ENCODE assay signal across 15 mouse cellular contexts in the genomic region with DNA sequence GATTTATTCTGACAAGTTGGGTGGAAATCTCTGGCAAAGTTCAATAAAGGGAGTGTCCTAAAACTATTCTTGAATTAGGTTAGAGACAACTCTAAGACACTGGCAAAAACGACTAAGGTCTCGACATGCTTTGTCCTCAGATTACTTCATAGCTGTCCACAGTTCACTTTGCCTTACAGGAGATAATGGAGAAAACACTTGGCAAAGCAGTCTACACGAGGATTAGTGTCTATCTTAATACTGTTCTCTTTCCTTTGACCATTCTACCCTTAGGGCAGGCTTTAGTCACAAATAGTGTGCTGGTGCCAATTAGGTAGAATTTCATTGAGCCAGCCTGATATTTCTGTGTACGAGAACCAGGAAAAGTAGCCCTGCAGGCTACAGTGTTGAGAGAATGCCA. TPM values are rescaled to one million over a fixed set of nuclear protein-coding genes. Genes with fewer than 3 reads are reported as not detected.
DNase-seq lines count a peak whose midpoint lies in the region; ATAC-seq and TF ChIP-seq lines count a peak whose summit lies in the region.
"Had no signal": no experiment of that assay in that cellular context is flagged by ENCODE, and none has a peak within 500 bp of the region (broad histone marks: within the 10 kb centered on the region; RNA-seq: fewer than 3 reads in every experiment).

No protein-coding gene starts in this region.

- peak overlapping the region; percentile 3 for H3K4me3 ChIP-seq in gastrocnemius, adult 2 months
- no peak overlapping the region for H3K4me3 ChIP-seq in layer of hippocampus, adult 2 months
- H3K4me3 ChIP-seq in hindbrain, embryonic 13.5 days, result no peak overlapping the region
- H3K4me3 ChIP-seq: embryonic facial prominence, embryonic 15.5 days had no signal

- H3K4me1 ChIP-seq in hindbrain, embryonic 13.5 days (replicated peaks), result 0 out of 2 replicates have a peak, but pooled peaks cover 7% of the 10 kb centered on the region

- no peak for DNase-seq in gastrocnemius, adult 2 months
- DNase-seq in gastrocnemius, adult 8-10 months (ENCODE audit: low spot score in 2 of 2), result no peak
- no peak for DNase-seq in layer of hippocampus, adult 2 months (ENCODE audit: low spot score in 2 of 2)
- no peak for DNase-seq in layer of hippocampus, postnatal 25 days (ENCODE audit: extremely low spot score in 1 of 2, low spot score in 1 of 2)
- DNase-seq in retina, postnatal 1 day, result peak; percentile 14
- DNase-seq in retina, embryonic 14.5 days (ENCODE audit: low spot score), result no peak
- DNase-seq: cerebellum, adult 18-20 months; heart, postnatal 10 days; layer of hippocampus, adult 9-11 months; lung, embryonic 14.5 days; right cerebral cortex, postnatal 25 days had no signal

- 73% methylated on average over 4 of the region's 4 CpGs for WGBS in hindbrain, embryonic 13.5 days

- no peak overlapping the region for H3K9ac ChIP-seq in hindbrain, embryonic 13.5 days
- H3K9ac ChIP-seq: embryonic facial prominence, embryonic 15.5 days; lung, embryonic 14.5 days had no signal

- H3K27me3 ChIP-seq in hindbrain, embryonic 13.5 days, result no peaks in the 10 kb centered on the region
- H3K27me3 ChIP-seq: embryonic facial prominence, embryonic 15.5 days had no signal

- ATAC-seq in granulocyte monocyte progenitor cell, adult 5-6 weeks (replicated peaks; ENCODE audit: poor library complexity, severe bottlenecking), result no peak
- ATAC-seq in hindbrain, embryonic 13.5 days (ENCODE audit: low FRiP score), result no peak
- ATAC-seq: activated CD4-positive, CD25-positive, alpha-beta regulatory T cell, adult 4 months had no signal

- no peaks in the 10 kb centered on the region for H3K36me3 ChIP-seq in hindbrain, embryonic 13.5 days
- H3K36me3 ChIP-seq: embryonic facial prominence, embryonic 15.5 days had no signal

- peak overlapping the region; percentile 91 for H3K27ac ChIP-seq in gastrocnemius, adult 2 months
- peak overlapping the region; percentile 78 for H3K27ac ChIP-seq in layer of hippocampus, adult 2 months
- H3K27ac ChIP-seq in hindbrain, embryonic 13.5 days, result no peak overlapping the region
- H3K27ac ChIP-seq: embryonic facial prominence, embryonic 15.5 days had no signal

- intact Hi-C loops in gastrocnemius, adult 2 months (cut with DNase I), result no loop called here

- no peak overlapping the region for H3K4me2 ChIP-seq in hindbrain, embryonic 13.5 days
- H3K4me2 ChIP-seq: embryonic facial prominence, embryonic 15.5 days; lung, embryonic 14.5 days had no signal

- no peaks in the 10 kb centered on the region for H3K9me3 ChIP-seq in hindbrain, embryonic 13.5 days
- H3K9me3 ChIP-seq: embryonic facial prominence, embryonic 15.5 days had no signal

- TF ChIP-seq CTCF in gastrocnemius, adult 2 months (IDR thresholded peaks at IDR 0.05), result no peak
- no peak for TF ChIP-seq CTCF in layer of hippocampus, adult 2 months (conservative IDR thresholded peaks at IDR 0.05)

RNA-seq across cellular contexts. Expression of a gene that starts 22.5 kb away (rescaled TPM):
- 10 to 100 TPM; 65.3 to 77.3 TPM for total RNA-seq in gastrocnemius, adult 2 months (2021)
- total RNA-seq in gastrocnemius, adult 8-10 months (2022), result 10 to 100 TPM; 53.7 to 68.4 (median 63.0) TPM
- 100 to 1,000 TPM; 101 to 105 TPM for total RNA-seq in layer of hippocampus, adult 2 months (2021)
- total RNA-seq in layer of hippocampus, postnatal 25 days (2021), result 100 to 1,000 TPM in 1 of 2 experiments, 10 to 100 TPM in 1; 89.5 to 101 TPM
- 42.2 and 46.3 TPM in 2 replicates for total RNA-seq in granulocyte monocyte progenitor cell, adult 5-6 weeks (2014; fragmentation: Nextera tagmentation)
- 51.6 and 52.2 TPM in 2 replicates for total RNA-seq in granulocyte monocyte progenitor cell, adult 5-6 weeks (2017)
- 8.4 and 8.6 TPM in 2 replicates for polyA plus RNA-seq in hindbrain, embryonic 13.5 days (2015; fragmentation: Nextera tagmentation; extraction: Ambion mirVana)
